ENCODE assay signal across 19 mouse cellular contexts in genomic region chr10:26388656-26389055, GRCm38 (mm10). TPM values are rescaled to one million over a fixed set of nuclear protein-coding genes. Genes with fewer than 3 reads are reported as not detected.
DNase-seq lines count a peak whose midpoint lies in the region; ATAC-seq and TF ChIP-seq lines count a peak whose summit lies in the region.
"Had no signal": no experiment of that assay in that cellular context is flagged by ENCODE, and none has a peak within 500 bp of the region (broad histone marks: within the 10 kb centered on the region; RNA-seq: fewer than 3 reads in every experiment).

No protein-coding gene starts in this region.

- DNase-seq in lung, postnatal 0 days (ENCODE audit: low spot score): peak; percentile 43
- no peak for DNase-seq in lung, postnatal 25 days (ENCODE audit: low spot score)
- DNase-seq: adrenal gland, adult 2 months; adrenal gland, adult 8-10 months; adrenal gland, postnatal 10 days; adrenal gland, postnatal 14 days; adrenal gland, postnatal 25 days; adrenal gland, postnatal 36 days; B cell, adult 2 months; cerebellum, adult 11 months; cerebellum, adult 11-12 months; cerebellum, adult 18-20 months had no signal

- H3K4me3 ChIP-seq in intestine, postnatal 0 days (ENCODE audit: low read depth, low read length): no peak overlapping the region
- no peak overlapping the region for H3K4me3 ChIP-seq in intestine, embryonic 15.5 days (replicated peaks)
- no peak overlapping the region for H3K4me3 ChIP-seq in lung, postnatal 0 days (ENCODE audit: low read depth, low read length)

- 0 out of 2 replicates have a peak, but pooled peaks have one; percentile 22 for ATAC-seq in intestine, postnatal 0 days
- no peak for ATAC-seq in intestine, embryonic 15.5 days
- ATAC-seq in lung, postnatal 0 days: peak; percentile 82
- ATAC-seq: activated CD4-positive, CD25-positive, alpha-beta regulatory T cell, adult 4 months; CD4-positive, CD25-positive, alpha-beta regulatory T cell, adult 4 months; Patski had no signal

- no peak overlapping the region for H3K4me2 ChIP-seq in intestine, postnatal 0 days (replicated peaks; ENCODE audit: low read depth)
- no peak overlapping the region for H3K4me2 ChIP-seq in intestine, embryonic 15.5 days (replicated peaks)
- no peak overlapping the region for H3K4me2 ChIP-seq in lung, postnatal 0 days (replicated peaks; ENCODE audit: low read depth, low read length)

- no peaks in the 10 kb centered on the region for H3K27me3 ChIP-seq in intestine, postnatal 0 days (replicated peaks; ENCODE audit: control insufficient read depth, insufficient read depth, low read length)
- no peaks in the 10 kb centered on the region for H3K27me3 ChIP-seq in intestine, embryonic 15.5 days (replicated peaks)
- H3K27me3 ChIP-seq in lung, postnatal 0 days (replicated peaks; ENCODE audit: insufficient read depth, low read length): no peaks in the 10 kb centered on the region
- H3K27me3 ChIP-seq: CH12.LX had no signal

- H3K9me3 ChIP-seq in intestine, postnatal 0 days (ENCODE audit: control insufficient read depth): no peaks in the 10 kb centered on the region
- H3K9me3 ChIP-seq in intestine, embryonic 15.5 days: no peaks in the 10 kb centered on the region
- H3K9me3 ChIP-seq in lung, postnatal 0 days (ENCODE audit: low read length): no peaks in the 10 kb centered on the region

- peak; percentile 61 for TF ChIP-seq EP300 in lung, postnatal 0 days (IDR thresholded peaks at IDR 0.05)

- no peak overlapping the region for H3K9ac ChIP-seq in intestine, postnatal 0 days (ENCODE audit: low read depth, low read length)
- no peak overlapping the region for H3K9ac ChIP-seq in intestine, embryonic 15.5 days
- no peak overlapping the region for H3K9ac ChIP-seq in lung, postnatal 0 days (replicated peaks; ENCODE audit: low read depth)

- H3K36me3 ChIP-seq in intestine, postnatal 0 days (ENCODE audit: control insufficient read depth, insufficient read depth): no peaks in the 10 kb centered on the region
- no peaks in the 10 kb centered on the region for H3K36me3 ChIP-seq in intestine, embryonic 15.5 days
- no peaks in the 10 kb centered on the region for H3K36me3 ChIP-seq in lung, postnatal 0 days (ENCODE audit: insufficient read depth, low read length)
- H3K36me3 ChIP-seq: G1E had no signal

- no peaks in the 10 kb centered on the region for H3K4me1 ChIP-seq in intestine, postnatal 0 days (replicated peaks; ENCODE audit: control insufficient read depth, insufficient read depth, low read length)
- no peaks in the 10 kb centered on the region for H3K4me1 ChIP-seq in intestine, embryonic 15.5 days (replicated peaks)
- H3K4me1 ChIP-seq in lung, postnatal 0 days (ENCODE audit: insufficient read depth, low read depth, low read length): no peaks in the 10 kb centered on the region

- TF ChIP-seq CTCF in intestine, postnatal 0 days (IDR thresholded peaks at IDR 0.05; ENCODE audit: low read depth): no peak
- TF ChIP-seq CTCF in lung, postnatal 0 days (IDR thresholded peaks at IDR 0.05): no peak

- H3K27ac ChIP-seq in intestine, postnatal 0 days (ENCODE audit: low read depth, low read length): no peak overlapping the region
- no peak overlapping the region for H3K27ac ChIP-seq in intestine, embryonic 15.5 days
- no peak overlapping the region for H3K27ac ChIP-seq in lung, postnatal 0 days (ENCODE audit: low read length)

RNA-seq across cellular contexts. Expression of gene L3mbtl3, which starts 12.9 kb away (rescaled TPM):
- polyA plus RNA-seq in intestine, postnatal 0 days (2015; fragmentation: Nextera tagmentation; extraction: Ambion mirVana): 6.3 and 6.8 TPM in 2 replicates
- polyA plus RNA-seq in intestine, embryonic 15.5 days (2015; fragmentation: Nextera tagmentation; extraction: Ambion mirVana): 9.6 and 10.3 TPM in 2 replicates
- polyA plus RNA-seq in lung, postnatal 0 days (2015; fragmentation: Nextera tagmentation; extraction: Ambion mirVana): 11.4 and 12.1 TPM in 2 replicates
- polyA plus RNA-seq: G1E had no signal
